Mouse (Mus musculus): ENCODE measurements around the gene Cabp5. TPM values are rescaled to one million over a fixed set of nuclear protein-coding genes. Genes with fewer than 3 reads are reported as not detected.
"Not testable (repeated sequence)": the region's sequence is repeated elsewhere in the genome, so short reads cannot be mapped to it uniquely, and the experiment has no call there.

Gene Cabp5
- polyA plus RNA-seq (2015; fragmentation: Nextera tagmentation; extraction: Ambion mirVana) = not detected in 2 replicates

GRCm38 (mm10) chr7:13397832-13398231 is at the start of gene Cabp5:
Gene Cabp5 (plus strand): TSS chr7:13398132.
- H3K27ac ChIP-seq (ENCODE audit: low read length) = no peak within 1 kb of the TSS
- WGBS = 95% methylated on average over 1 of the region's 1 CpGs
- no peak within 1 kb of the TSS for H3K9ac ChIP-seq (ENCODE audit: low read depth, low read length)
- no peak within 1 kb of the TSS for H3K4me2 ChIP-seq (ENCODE audit: low read depth, low read length)
- no peak for ATAC-seq
- H3K9me3 ChIP-seq (ENCODE audit: control insufficient read depth, low read length) = no peaks in the 10 kb centered on the region
- H3K4me3 ChIP-seq (ENCODE audit: low read length) = no peak within 1 kb of the TSS
- no peaks in the 10 kb centered on the region for H3K27me3 ChIP-seq (replicated peaks; ENCODE audit: control insufficient read depth, insufficient read depth, low read length)
- no peaks in the 10 kb centered on the region for H3K36me3 ChIP-seq (ENCODE audit: control insufficient read depth, insufficient read depth, low read length)
- H3K4me1 ChIP-seq (ENCODE audit: control insufficient read depth, insufficient read depth, low read length) = no peaks in the 10 kb centered on the region

GRCm38 (mm10) chr7:13355943-13356342 is 42.0 kb upstream of the Cabp5 start:
- H3K27me3 ChIP-seq (replicated peaks; ENCODE audit: control insufficient read depth, insufficient read depth, low read length) = no peaks in the 10 kb centered on the region
- no peak for ATAC-seq
- H3K36me3 ChIP-seq (ENCODE audit: control insufficient read depth, insufficient read depth, low read length) = peaks cover 6% of the 10 kb centered on the region
- H3K9ac ChIP-seq (ENCODE audit: low read depth, low read length) = no peak overlapping the region
- no peak overlapping the region for H3K4me3 ChIP-seq (ENCODE audit: low read length)
- no peaks in the 10 kb centered on the region for H3K4me1 ChIP-seq (ENCODE audit: control insufficient read depth, insufficient read depth, low read length)
- H3K27ac ChIP-seq (ENCODE audit: low read length) = no peak overlapping the region
- H3K9me3 ChIP-seq (ENCODE audit: control insufficient read depth, low read length) = no peaks in the 10 kb centered on the region
- H3K4me2 ChIP-seq (ENCODE audit: low read depth, low read length) = no peak overlapping the region

GRCm38 (mm10) chr7:13380588-13380987 is 17.3 kb upstream of the Cabp5 start:
- Histone ChIP-seq H3K4me1 (ENCODE audit: control insufficient read depth, insufficient read depth, low read length) (no peaks in the 10 kb centered on the region), H3K27me3 (replicated peaks; ENCODE audit: control insufficient read depth, insufficient read depth, low read length) (no peaks in the 10 kb centered on the region), H3K4me2 (ENCODE audit: low read depth, low read length) (no peak overlapping the region), H3K4me3 (ENCODE audit: low read length) (no peak overlapping the region), H3K27ac (ENCODE audit: low read length) (no peak overlapping the region), H3K9me3 (ENCODE audit: control insufficient read depth, low read length) (no peaks in the 10 kb centered on the region), H3K9ac (ENCODE audit: low read depth, low read length) (no peak overlapping the region), H3K36me3 (ENCODE audit: control insufficient read depth, insufficient read depth, low read length) (no peaks in the 10 kb centered on the region)
- no peak for ATAC-seq
- whole genome bisulfite sequencing = 80% methylated on average over 2 of the region's 2 CpGs

GRCm38 (mm10) chr7:13450541-13450940 is 52.6 kb downstream of the Cabp5 start, which contains the start of gene Bsph1:
Gene Bsph1 (plus strand): TSS chr7:13450841.
- not testable (repeated sequence) for ATAC-seq; H3K4me1 ChIP-seq (ENCODE audit: control insufficient read depth, insufficient read depth, low read length); H3K36me3 ChIP-seq (ENCODE audit: control insufficient read depth, insufficient read depth, low read length); H3K4me3 ChIP-seq (ENCODE audit: low read length); H3K4me2 ChIP-seq (ENCODE audit: low read depth, low read length); H3K27ac ChIP-seq (ENCODE audit: low read length); H3K27me3 ChIP-seq (replicated peaks; ENCODE audit: control insufficient read depth, insufficient read depth, low read length); H3K9ac ChIP-seq (ENCODE audit: low read depth, low read length); H3K9me3 ChIP-seq (ENCODE audit: control insufficient read depth, low read length)
- 50% methylated on average over 1 of the region's 1 CpGs for WGBS

Other genes starting within 250 kb of the Cabp5 start
- gene Vmn1r88, start 238.6 kb upstream of the Cabp5 start, polyA plus RNA-seq (2015; fragmentation: Nextera tagmentation; extraction: Ambion mirVana) = not detected in 2 replicates
- gene Vmn1r89, start 185.1 kb upstream of the Cabp5 start, polyA plus RNA-seq (2015; fragmentation: Nextera tagmentation; extraction: Ambion mirVana) = not detected in 2 replicates
- 64.3 and 77.6 TPM in 2 replicates for gene Lig1, start 120.8 kb upstream of the Cabp5 start, polyA plus RNA-seq (2015; fragmentation: Nextera tagmentation; extraction: Ambion mirVana)
- gene Zswim9, start 119.4 kb upstream of the Cabp5 start, polyA plus RNA-seq (2015; fragmentation: Nextera tagmentation; extraction: Ambion mirVana) = 5.2 and 5.3 TPM in 2 replicates
- gene Pla2g4c, start 73.5 kb upstream of the Cabp5 start, polyA plus RNA-seq (2015; fragmentation: Nextera tagmentation; extraction: Ambion mirVana) = 0.57 and 0.71 TPM in 2 replicates
- gene Bsph1, start 52.7 kb downstream of the Cabp5 start, polyA plus RNA-seq (2015; fragmentation: Nextera tagmentation; extraction: Ambion mirVana) = not detected in 2 replicates
- gene Bsph2, start 172.9 kb downstream of the Cabp5 start, polyA plus RNA-seq (2015; fragmentation: Nextera tagmentation; extraction: Ambion mirVana) = not detected in 2 replicates
- gene Sult2a5, start 225.8 kb downstream of the Cabp5 start, polyA plus RNA-seq (2015; fragmentation: Nextera tagmentation; extraction: Ambion mirVana) = not detected in 2 replicates

Measured in intestine, embryonic 16.5 days (tissue).